Comparison of ENCODE assay signal across 9 mouse cellular contexts in genomic region chr3:94582944-94583343, GRCm38 (mm10). TPM values are rescaled to one million over a fixed set of nuclear protein-coding genes. Genes with fewer than 3 reads are reported as not detected.
A peak's percentile ranks its signal among the peaks of the same experiment; 100 is the strongest.
DNase-seq lines count a peak whose midpoint lies in the region; ATAC-seq and TF ChIP-seq lines count a peak whose summit lies in the region.
"Had no signal": no experiment of that assay in that cellular context is flagged by ENCODE, and none has a peak within 500 bp of the region (broad histone marks: within the 10 kb centered on the region; RNA-seq: fewer than 3 reads in every experiment).

No protein-coding gene starts in this region.

- no peaks in the 10 kb centered on the region for H3K36me3 ChIP-seq in forebrain, postnatal 0 days (ENCODE audit: insufficient read depth)
- no peaks in the 10 kb centered on the region for H3K36me3 ChIP-seq in forebrain, embryonic 13.5 days (ENCODE audit: poor library complexity, severe bottlenecking)
- no peaks in the 10 kb centered on the region for H3K36me3 ChIP-seq in midbrain, embryonic 13.5 days
- H3K36me3 ChIP-seq in midbrain, embryonic 11.5 days (ENCODE audit: control insufficient read depth, insufficient read depth, low read length) = no peaks in the 10 kb centered on the region
- H3K36me3 ChIP-seq in liver, embryonic 14.5 days (replicated peaks; ENCODE audit: control insufficient read depth, insufficient read depth, low read depth) = no peaks in the 10 kb centered on the region

- no peak overlapping the region for H3K4me2 ChIP-seq in forebrain, postnatal 0 days (ENCODE audit: low read depth)
- H3K4me2 ChIP-seq in forebrain, embryonic 13.5 days = no peak overlapping the region
- H3K4me2 ChIP-seq in midbrain, embryonic 13.5 days (replicated peaks) = 0 out of 2 replicates have a peak overlapping the region, but pooled peaks have one; percentile 88
- no peak overlapping the region for H3K4me2 ChIP-seq in midbrain, embryonic 11.5 days
- peak overlapping the region; percentile 86 for H3K4me2 ChIP-seq in liver, embryonic 14.5 days (ENCODE audit: low read depth)

- H3K4me1 ChIP-seq in forebrain, postnatal 0 days (ENCODE audit: insufficient read depth) = peaks cover 12% of the 10 kb centered on the region
- H3K4me1 ChIP-seq in forebrain, embryonic 13.5 days = peaks cover 30% of the 10 kb centered on the region
- peaks cover 32% of the 10 kb centered on the region for H3K4me1 ChIP-seq in midbrain, embryonic 13.5 days (replicated peaks)
- peaks cover 17% of the 10 kb centered on the region for H3K4me1 ChIP-seq in midbrain, embryonic 11.5 days (ENCODE audit: control insufficient read depth, insufficient read depth, low read length)
- H3K4me1 ChIP-seq in liver, embryonic 14.5 days (replicated peaks; ENCODE audit: control insufficient read depth in 2 of 2, insufficient read depth in 2 of 2, low read length in 1 of 2) = peaks cover 8 to 15% of the 10 kb centered on the region in 2 experiments

- no peak overlapping the region for H3K4me3 ChIP-seq in forebrain, postnatal 0 days (ENCODE audit: low read depth, low read length)
- no peak overlapping the region for H3K4me3 ChIP-seq in forebrain, embryonic 13.5 days
- peak overlapping the region; percentile 92 for H3K4me3 ChIP-seq in midbrain, embryonic 13.5 days (replicated peaks)
- H3K4me3 ChIP-seq in midbrain, embryonic 11.5 days (ENCODE audit: low read depth, low read length) = no peak overlapping the region
- peak overlapping the region; percentile 77 for H3K4me3 ChIP-seq in liver, embryonic 14.5 days (ENCODE audit: insufficient read depth in 1 of 2, low read depth in 2 of 2, low read length in 2 of 2)

- no peak for DNase-seq in forebrain, postnatal 0 days
- DNase-seq in midbrain, embryonic 11.5 days (ENCODE audit: low spot score, missing footprints) = no peak
- no peak for DNase-seq in liver, embryonic 14.5 days (ENCODE audit: low read depth in 3 of 3, low spot score in 3 of 3)
- no peak for DNase-seq in urinary bladder, postnatal 25 days (ENCODE audit: low spot score)
- no peak for DNase-seq in frontal cortex, postnatal 25 days (ENCODE audit: low spot score in 2 of 2)
- no peak for DNase-seq in Muller cell, postnatal 12 days (ENCODE audit: inconsistent ontology term)

- peak overlapping the region; percentile 93; the same call in 1 of the 2 replicates for H3K9ac ChIP-seq in forebrain, postnatal 0 days
- H3K9ac ChIP-seq in forebrain, embryonic 13.5 days = no peak overlapping the region
- no peak overlapping the region for H3K9ac ChIP-seq in midbrain, embryonic 13.5 days (replicated peaks)
- H3K9ac ChIP-seq in midbrain, embryonic 11.5 days (ENCODE audit: low read length) = no peak overlapping the region
- H3K9ac ChIP-seq in liver, embryonic 14.5 days (replicated peaks) = no peak overlapping the region; the same call in 1 of the 2 replicates

- H3K27ac ChIP-seq in forebrain, postnatal 0 days (ENCODE audit: low read depth, low read length) = no peak overlapping the region
- no peak overlapping the region for H3K27ac ChIP-seq in forebrain, embryonic 13.5 days
- no peak overlapping the region for H3K27ac ChIP-seq in midbrain, embryonic 13.5 days
- H3K27ac ChIP-seq in midbrain, embryonic 11.5 days (ENCODE audit: low read depth, low read length) = no peak overlapping the region
- no peak overlapping the region for H3K27ac ChIP-seq in liver, embryonic 14.5 days

- no peak for TF ChIP-seq EP300 in liver, embryonic 14.5 days (IDR thresholded peaks at IDR 0.05; ENCODE audit: low read depth)

- ATAC-seq in forebrain, postnatal 0 days = no peak
- no peak for ATAC-seq in forebrain, embryonic 13.5 days
- ATAC-seq in midbrain, embryonic 13.5 days = no peak
- no peak for ATAC-seq in midbrain, embryonic 11.5 days (ENCODE audit: low FRiP score)
- no peak for ATAC-seq in liver, embryonic 14.5 days (ENCODE audit: insufficient read depth)

- WGBS in forebrain, postnatal 0 days = 74% methylated on average over 7 of the region's 7 CpGs
- 74% methylated on average over 7 of the region's 7 CpGs for whole genome bisulfite sequencing in forebrain, embryonic 13.5 days
- 72% methylated on average over 7 of the region's 7 CpGs for WGBS in midbrain, embryonic 13.5 days
- WGBS in midbrain, embryonic 11.5 days = 75% methylated on average over 7 of the region's 7 CpGs
- 52% methylated on average over 7 of the region's 7 CpGs for WGBS in liver, embryonic 14.5 days (ENCODE audit: insufficient replicate concordance)

- no peaks in the 10 kb centered on the region for H3K9me3 ChIP-seq in forebrain, postnatal 0 days (ENCODE audit: low read length)
- H3K9me3 ChIP-seq in forebrain, embryonic 13.5 days (replicated peaks) = no peaks in the 10 kb centered on the region
- H3K9me3 ChIP-seq in midbrain, embryonic 13.5 days = no peaks in the 10 kb centered on the region
- no peaks in the 10 kb centered on the region for H3K9me3 ChIP-seq in midbrain, embryonic 11.5 days (ENCODE audit: control insufficient read depth, low read length)
- no peaks in the 10 kb centered on the region for H3K9me3 ChIP-seq in liver, embryonic 14.5 days (ENCODE audit: control insufficient read depth, low read length)

- no peaks in the 10 kb centered on the region for H3K27me3 ChIP-seq in forebrain, postnatal 0 days (ENCODE audit: insufficient read depth, low read length)
- H3K27me3 ChIP-seq in forebrain, embryonic 13.5 days = no peaks in the 10 kb centered on the region
- H3K27me3 ChIP-seq in midbrain, embryonic 13.5 days = no peaks in the 10 kb centered on the region
- no peaks in the 10 kb centered on the region for H3K27me3 ChIP-seq in midbrain, embryonic 11.5 days (ENCODE audit: control insufficient read depth, insufficient read depth, low read length)
- H3K27me3 ChIP-seq in liver, embryonic 14.5 days (ENCODE audit: control insufficient read depth, insufficient read depth, low read length) = no peaks in the 10 kb centered on the region

- peak; percentile 4; the same call in 1 of the 2 replicates for TF ChIP-seq CTCF in forebrain, postnatal 0 days (IDR thresholded peaks at IDR 0.05; ENCODE audit: low read depth)
- TF ChIP-seq CTCF in liver, embryonic 14.5 days (IDR thresholded peaks at IDR 0.05; ENCODE audit: low read depth) = no peak

RNA-seq across cellular contexts. Expression of gene Snx27, which starts 0.4 kb away (rescaled TPM):
- total RNA-seq in forebrain, postnatal 0 days (2014; rRNA removed) = 71.8 and 75.2 TPM in 2 replicates
- 49.0 and 80.0 TPM in 2 replicates for polyA plus RNA-seq in forebrain, postnatal 0 days (2015; fragmentation: Nextera tagmentation; extraction: Ambion mirVana)
- 64.9 and 69.0 TPM in 2 replicates for polyA plus RNA-seq in forebrain, embryonic 13.5 days (2015; fragmentation: Nextera tagmentation; extraction: Ambion mirVana)
- polyA plus RNA-seq in midbrain, embryonic 13.5 days (2015; fragmentation: Nextera tagmentation; extraction: Ambion mirVana) = 69.7 and 75.5 TPM in 2 replicates
- 39.4 and 43.0 TPM in 2 replicates for polyA plus RNA-seq in midbrain, embryonic 11.5 days (2014; fragmentation: Nextera tagmentation; extraction: Ambion mirVana)
- 4.3 and 5.6 TPM in 2 replicates for polyA plus RNA-seq in liver, embryonic 14.5 days (2012; rRNA removed)
- polyA plus RNA-seq in liver, embryonic 14.5 days (2014; fragmentation: Nextera tagmentation; extraction: Ambion mirVana) = 8.8 and 9.7 TPM in 2 replicates

RNA-seq across cellular contexts. Expression of gene Gm10972, which starts 60.0 kb away (rescaled TPM):
- not detected in 2 replicates for total RNA-seq in forebrain, postnatal 0 days (2014; rRNA removed)
- not detected in 2 replicates for polyA plus RNA-seq in forebrain, postnatal 0 days (2015; fragmentation: Nextera tagmentation; extraction: Ambion mirVana)
- polyA plus RNA-seq in forebrain, embryonic 13.5 days (2015; fragmentation: Nextera tagmentation; extraction: Ambion mirVana) = not detected in 2 replicates
- not detected in 2 replicates for polyA plus RNA-seq in midbrain, embryonic 13.5 days (2015; fragmentation: Nextera tagmentation; extraction: Ambion mirVana)
- polyA plus RNA-seq in midbrain, embryonic 11.5 days (2014; fragmentation: Nextera tagmentation; extraction: Ambion mirVana) = not detected in 2 replicates
- polyA plus RNA-seq in liver, embryonic 14.5 days (2012; rRNA removed) = not detected in 2 replicates
- polyA plus RNA-seq in liver, embryonic 14.5 days (2014; fragmentation: Nextera tagmentation; extraction: Ambion mirVana) = not detected in 2 replicates
- total RNA-seq: layer of hippocampus, adult 18-20 months had no signal

Comparison
In these comparisons a context has a peak if more than half of its experiments do, and no peak if none do; other contexts are left out.
1. H3K4me2 ChIP-seq: peak in midbrain, embryonic 13.5 days (single experiment) and liver, embryonic 14.5 days (single experiment); none in forebrain, postnatal 0 days (single experiment), forebrain, embryonic 13.5 days (single experiment) and midbrain, embryonic 11.5 days (single experiment).
2. H3K4me3 ChIP-seq: peak in midbrain, embryonic 13.5 days (single experiment) and liver, embryonic 14.5 days (2 of 2); none in forebrain, postnatal 0 days (single experiment), forebrain, embryonic 13.5 days (single experiment) and midbrain, embryonic 11.5 days (single experiment).